25 mouse cellular contexts compared by ENCODE assay signal in the genomic region with DNA sequence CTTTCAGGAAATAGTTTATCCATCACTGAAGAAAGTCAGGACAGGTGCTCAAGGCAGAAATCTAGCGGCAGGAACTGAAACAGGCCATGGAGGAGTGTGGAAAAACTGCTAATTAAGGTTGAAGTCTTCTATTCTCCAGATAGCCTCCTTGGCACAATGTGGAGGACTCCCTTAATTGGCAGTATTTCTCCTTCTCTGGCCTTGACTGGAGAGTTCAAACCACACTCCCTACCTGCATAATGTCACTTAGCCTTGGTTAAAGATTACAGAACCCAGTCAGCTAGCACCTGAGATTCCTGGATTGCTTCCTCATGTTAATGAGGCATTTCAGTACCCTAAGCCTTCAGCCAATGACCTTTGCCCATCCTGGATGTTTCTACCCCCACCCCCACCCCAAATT. TPM values are rescaled to one million over a fixed set of nuclear protein-coding genes. Genes with fewer than 3 reads are reported as not detected.
"Had no signal": no experiment of that assay in that cellular context is flagged by ENCODE, and none has a peak within 500 bp of the region (broad histone marks: within the 10 kb centered on the region; RNA-seq: fewer than 3 reads in every experiment).

No protein-coding gene starts in this region.

- H3K4me2 ChIP-seq: intestine, embryonic 15.5 days; liver, embryonic 11.5 days; lung, embryonic 15.5 days; midbrain, embryonic 13.5 days; neural tube, embryonic 13.5 days had no signal

- H3K27ac ChIP-seq: intestine, embryonic 15.5 days; kidney, postnatal 0 days; left cerebral cortex, adult 2 months; liver, embryonic 14.5 days; lung, embryonic 15.5 days; midbrain, embryonic 13.5 days; neural tube, embryonic 13.5 days had no signal

- H3K4me3 ChIP-seq: intestine, embryonic 15.5 days; left cerebral cortex, adult 2 months; lung, embryonic 15.5 days; midbrain, embryonic 13.5 days; myocyte; neural tube, embryonic 13.5 days had no signal

- DNase-seq: layer of hippocampus, postnatal 36 days; lung, adult 18-20 months; lung, postnatal 10 days; lung, postnatal 4 days; thymus, adult 18-20 months; thymus, postnatal 36 days had no signal

- H3K9ac ChIP-seq: intestine, embryonic 15.5 days; liver, embryonic 14.5 days; lung, embryonic 15.5 days; midbrain, embryonic 13.5 days; neural tube, embryonic 13.5 days had no signal

- H3K36me3 ChIP-seq: intestine, embryonic 15.5 days; lung, embryonic 15.5 days; midbrain, embryonic 13.5 days; neural tube, embryonic 13.5 days had no signal

- ATAC-seq: hindbrain, embryonic 16.5 days; intestine, embryonic 15.5 days; midbrain, embryonic 13.5 days; midbrain, embryonic 16.5 days had no signal

- H3K9me3 ChIP-seq: intestine, embryonic 15.5 days had no signal

- H3K27me3 ChIP-seq: intestine, embryonic 15.5 days; lung, embryonic 15.5 days; midbrain, embryonic 13.5 days; neural tube, embryonic 13.5 days had no signal

- H3K4me1 ChIP-seq: intestine, embryonic 15.5 days; lung, embryonic 15.5 days; midbrain, embryonic 13.5 days; neural tube, embryonic 13.5 days had no signal

RNA-seq across cellular contexts. Expression of a gene that starts 25.3 kb away (rescaled TPM):
- total RNA-seq: megakaryocyte progenitor cell, adult 5-6 weeks; megakaryocyte-erythroid progenitor cell, adult 5-6 weeks; monocyte, adult 5-6 weeks; neutrophil, adult 5-6 weeks had no signal
- polyA plus RNA-seq: hindbrain, embryonic 16.5 days; intestine, embryonic 15.5 days; kidney, postnatal 0 days; limb, embryonic 11.5 days; liver, embryonic 11.5 days; lung, embryonic 15.5 days; midbrain, embryonic 13.5 days; midbrain, embryonic 16.5 days; small intestine, adult 2 months; spleen, adult 2 months; stomach, embryonic 16.5 days had no signal
